Mouse (Mus musculus) right cerebral cortex, postnatal 4 days (tissue): ENCODE data around the gene Lyrm7.

ENCODE experiments used
- DNase-seq: peaks from one replicate; pipeline ENCODE4 v3.0.0-alpha.2; 2022

Gene Lyrm7

DNA sequence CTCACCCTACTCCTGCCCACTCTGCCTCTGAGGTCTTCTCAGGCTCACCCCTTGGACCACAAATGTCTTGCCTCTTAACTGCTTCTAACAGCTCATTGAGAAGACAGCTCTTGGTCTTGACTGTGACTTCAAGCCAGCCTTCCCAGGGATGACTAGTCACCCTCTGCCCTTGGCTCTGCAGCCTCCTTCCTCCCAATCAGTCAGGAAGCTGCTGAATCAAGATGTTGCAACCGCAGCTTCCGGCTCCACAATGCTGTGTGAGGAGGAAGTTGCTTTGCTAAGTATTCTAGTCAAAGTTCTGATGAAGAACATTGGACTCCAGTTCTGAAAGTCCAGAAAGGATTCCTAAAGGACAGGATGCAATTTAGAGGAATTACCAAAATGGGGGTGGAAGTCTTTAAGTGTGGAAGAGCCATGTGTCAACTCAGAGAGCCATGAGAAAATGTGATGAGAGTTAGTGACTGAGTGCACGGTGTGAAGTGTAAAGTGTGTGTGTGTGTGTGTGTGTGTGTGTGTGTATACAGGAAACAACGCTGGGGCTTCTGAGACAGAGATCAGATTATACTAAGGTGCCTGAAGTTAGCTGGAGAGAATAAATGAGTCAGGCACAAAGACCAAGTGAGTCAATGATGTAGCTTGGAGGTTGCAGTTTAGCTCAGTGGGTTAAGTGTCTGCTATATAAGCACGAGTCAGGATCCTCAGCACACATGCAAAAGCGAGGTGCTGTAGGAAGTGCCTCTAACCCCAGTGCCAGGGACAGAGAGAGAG, 58.7 kb downstream of the Lyrm7 start:
- DNase-seq: no peak

DNA sequence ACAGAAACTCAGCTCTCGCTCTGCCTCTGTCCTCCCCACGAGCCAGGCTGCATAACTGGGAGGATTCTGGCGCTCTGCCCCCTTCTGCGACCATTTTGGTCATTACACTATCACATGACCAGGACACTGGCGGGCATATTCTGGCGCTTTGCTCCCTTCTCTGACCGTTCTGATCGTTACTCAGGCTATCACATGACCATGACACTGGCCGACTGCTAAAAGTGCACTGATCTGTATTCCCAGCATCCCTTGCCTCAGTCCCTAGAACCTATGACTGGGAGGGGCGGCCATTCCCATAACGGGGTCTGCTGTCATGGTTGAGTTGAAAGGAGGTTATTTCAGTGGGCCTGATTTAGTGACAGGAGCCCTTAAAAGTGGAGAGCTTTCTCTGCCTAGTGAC, 64.2 kb downstream of the Lyrm7 start:
- DNase-seq: no peak

DNA sequence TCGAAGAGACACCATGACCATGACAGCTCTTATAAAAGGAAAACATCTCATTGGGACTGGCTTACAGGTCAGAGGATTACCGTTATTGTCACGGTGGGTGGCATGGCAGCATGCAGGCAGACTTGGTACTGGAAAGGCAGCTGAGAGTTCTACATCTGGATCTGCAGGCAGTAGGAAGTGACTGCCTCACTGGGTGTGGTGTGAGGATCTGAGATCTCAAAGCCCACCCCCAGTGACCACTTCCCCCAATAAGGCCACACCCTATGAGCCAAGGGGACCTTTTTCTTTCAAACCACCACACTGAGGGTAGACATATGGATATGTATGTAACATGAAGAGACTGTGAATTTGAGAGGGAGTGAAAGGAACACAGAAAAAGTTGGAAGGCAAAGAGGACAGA, 66.0 kb downstream of the Lyrm7 start:
- DNase-seq: no peak

DNA sequence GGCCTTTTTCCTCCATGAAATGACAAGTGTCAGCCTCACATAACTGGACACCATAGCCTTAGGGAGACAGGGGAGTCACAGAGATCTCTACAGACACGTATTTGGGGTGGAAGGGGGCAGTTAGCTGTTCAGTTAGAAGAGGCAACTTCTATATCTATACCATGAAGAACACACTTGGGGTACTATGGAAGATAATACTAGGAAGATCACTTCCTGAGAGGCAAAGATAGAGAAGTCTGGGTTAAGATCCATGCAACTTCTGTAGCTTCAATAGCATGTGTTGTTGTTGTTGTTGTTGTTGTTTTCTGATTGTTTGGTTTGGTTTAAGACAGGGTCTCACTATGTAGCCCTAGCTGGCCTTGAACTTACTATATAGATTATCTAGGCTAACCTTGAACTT, 67.5 kb downstream of the Lyrm7 start:
- no peak for DNase-seq

DNA sequence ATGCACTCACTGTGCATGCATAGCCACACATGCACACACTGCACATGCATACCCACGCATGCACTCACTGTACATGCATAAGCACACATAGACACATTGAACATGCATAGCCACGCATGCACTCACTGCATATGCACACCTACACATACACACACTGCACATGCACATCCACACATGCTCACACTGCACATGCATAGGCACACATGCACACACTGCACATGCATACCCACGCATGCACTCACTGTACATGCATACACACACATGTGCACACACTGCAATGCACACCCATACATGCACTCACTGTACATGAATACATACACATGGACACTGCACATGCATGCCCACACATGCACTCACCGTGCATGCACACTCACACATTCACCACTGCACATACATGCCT, 69.3 kb downstream of the Lyrm7 start:
- DNase-seq: no peak

DNA sequence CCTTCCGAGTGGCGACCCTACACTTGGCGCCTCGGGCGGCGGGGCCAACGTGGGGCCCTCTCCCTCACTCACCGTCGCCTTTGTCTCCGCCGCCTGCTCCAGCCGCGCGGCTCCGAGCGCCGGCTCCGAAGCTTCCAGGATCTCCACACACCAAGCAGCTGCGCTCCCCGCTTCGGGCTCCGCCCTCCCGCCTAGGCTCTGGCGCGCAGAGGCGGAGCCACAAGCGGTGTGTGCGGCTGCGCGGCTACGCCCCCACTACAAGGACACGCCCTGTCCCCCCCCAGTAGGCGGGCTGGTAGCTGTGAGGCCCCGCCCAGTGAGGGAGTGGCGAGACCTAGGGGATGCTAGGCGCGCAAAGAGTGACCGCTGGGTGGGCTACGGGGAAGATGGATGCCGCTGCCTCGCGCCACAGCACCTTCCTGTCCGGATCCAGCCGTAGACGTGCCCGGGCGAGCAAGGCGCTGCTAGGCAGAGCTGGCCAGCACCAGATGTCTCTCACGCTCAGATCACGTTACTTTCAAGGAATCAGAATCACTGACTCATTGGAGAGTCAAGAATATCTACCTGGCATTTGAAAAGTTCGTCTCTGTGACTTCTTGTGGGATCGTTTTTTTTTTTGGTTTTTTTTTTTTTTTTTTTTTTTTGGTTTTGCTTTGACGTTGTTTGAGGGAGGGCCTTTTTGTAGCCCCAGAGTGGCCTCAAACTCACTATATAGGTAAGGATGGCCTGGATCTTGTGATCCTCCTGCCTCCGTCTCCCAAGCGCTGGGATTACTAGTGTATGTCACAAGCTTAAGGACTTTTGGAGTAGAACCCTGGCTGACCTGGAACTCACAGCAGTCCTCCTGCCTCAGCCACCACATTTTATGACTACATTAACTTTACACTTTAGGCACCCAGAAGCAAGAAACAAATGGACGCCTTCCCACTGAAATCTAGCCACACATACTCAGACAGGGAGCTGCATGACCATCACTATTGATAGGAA, 72.9 kb downstream of the Lyrm7 start, which contains the start of gene Cdc42se2:
Gene Cdc42se2, minus strand, starts transcription at position 188 of the 987 bp plus-strand sequence.
- peak; percentile 95 for DNase-seq

DNA sequence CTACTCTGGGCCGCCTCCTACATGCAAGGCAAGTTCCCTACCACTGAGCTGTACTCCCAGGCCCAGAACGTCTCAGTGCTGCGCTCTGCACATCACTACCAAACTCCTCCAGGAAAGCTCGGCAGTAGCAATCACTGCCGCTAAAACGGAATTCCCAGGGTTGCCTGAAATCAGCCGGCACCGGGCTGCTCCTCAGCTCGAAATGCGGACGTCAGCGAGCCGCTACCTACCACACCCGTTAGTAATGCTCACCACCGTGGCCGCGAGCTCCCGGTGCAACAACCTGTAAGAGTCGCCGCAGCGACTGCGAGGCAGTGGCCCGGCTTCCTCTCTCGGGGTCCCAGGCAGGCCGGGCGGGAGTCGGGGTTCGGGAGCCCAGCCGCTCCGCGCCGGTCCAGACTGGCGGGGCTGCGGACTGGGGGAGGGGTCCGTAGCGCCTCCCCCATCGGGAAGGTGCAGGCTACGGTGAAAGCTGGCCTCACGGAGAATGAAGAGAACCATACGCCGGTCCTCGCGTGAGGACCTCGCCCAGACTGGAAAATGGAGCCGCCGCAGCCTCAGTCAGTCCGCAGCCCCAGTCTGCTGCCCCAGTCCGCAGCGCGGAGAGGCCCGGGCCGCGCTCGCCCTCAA, 73.7 kb downstream of the Lyrm7 start:
- DNase-seq: peak; percentile 54

DNA sequence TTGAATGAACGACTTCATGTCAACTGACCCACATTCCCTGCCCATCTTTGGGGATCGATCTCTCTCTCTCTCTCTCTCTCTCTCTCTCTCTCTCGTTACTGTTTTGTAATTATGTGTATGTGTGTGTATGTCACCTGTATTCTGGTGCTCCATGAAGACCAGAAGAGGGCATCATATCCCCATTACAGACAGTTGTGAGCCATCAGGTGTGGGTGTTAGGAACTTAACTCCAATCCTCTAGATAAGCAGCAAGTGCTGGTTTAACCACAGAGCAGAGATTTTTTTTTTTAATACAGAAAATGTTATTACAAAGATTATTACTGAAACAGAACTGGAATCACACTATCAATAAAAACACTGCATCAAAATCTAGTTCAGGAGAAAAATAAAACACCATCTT, 75.2 kb downstream of the Lyrm7 start:
- no peak for DNase-seq

DNA sequence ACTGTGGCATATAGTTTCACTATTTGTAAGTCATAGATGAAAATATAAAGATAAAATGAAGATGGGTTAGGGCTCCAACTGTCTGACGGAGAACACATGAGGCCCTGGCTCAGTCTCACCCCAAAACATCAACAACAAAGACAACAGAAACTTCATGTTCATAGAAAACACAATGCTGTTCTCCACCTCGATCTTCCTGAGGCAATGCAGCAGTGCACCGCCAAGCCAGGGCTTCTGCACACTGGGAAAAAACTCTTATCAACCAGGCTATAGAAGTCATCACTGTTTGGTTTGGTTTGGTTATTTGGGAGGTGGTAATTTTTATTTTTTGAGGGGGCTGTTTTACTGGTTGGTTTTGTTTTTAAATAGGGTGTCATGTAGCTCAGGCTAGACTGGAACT, 76.3 kb downstream of the Lyrm7 start:
- DNase-seq: no peak

DNA sequence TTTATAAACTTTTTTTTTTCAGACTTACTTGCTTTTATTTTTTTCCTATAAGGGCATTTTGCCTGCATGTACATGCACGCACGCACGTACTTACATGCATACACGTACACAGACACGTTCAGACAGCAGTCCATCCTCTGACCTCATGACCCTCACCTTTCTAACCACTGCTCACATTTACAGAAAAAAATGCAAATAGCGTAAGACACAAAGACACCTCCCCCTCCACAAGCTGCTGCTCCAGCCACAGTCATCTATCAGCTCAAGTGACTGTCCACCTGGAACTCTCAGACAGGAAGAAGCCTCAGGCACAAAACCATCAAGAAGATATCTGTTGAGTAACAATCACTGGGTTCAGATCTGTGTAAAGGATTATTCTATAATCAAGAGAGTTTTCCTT, 78.5 kb downstream of the Lyrm7 start:
- no peak for DNase-seq

DNA sequence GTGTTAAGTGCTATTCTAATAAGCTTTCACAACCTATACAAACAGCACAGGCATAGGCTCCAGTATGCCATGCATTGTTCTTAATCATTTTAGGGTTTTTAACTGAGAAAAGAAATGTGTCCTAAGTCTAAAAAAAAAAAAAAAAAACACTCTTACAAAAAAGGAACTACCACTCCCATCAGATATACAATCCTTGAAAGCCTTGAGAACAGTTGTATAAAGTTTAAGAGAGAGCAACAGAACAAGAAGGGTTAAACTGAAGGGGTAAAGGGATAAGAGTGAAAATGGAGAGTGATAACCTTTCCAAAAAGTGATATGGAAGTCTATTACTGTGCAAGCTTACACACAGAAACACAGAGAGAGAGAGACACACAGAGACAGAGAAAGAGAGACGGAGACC, 80.8 kb downstream of the Lyrm7 start:
- no peak for DNase-seq

DNA sequence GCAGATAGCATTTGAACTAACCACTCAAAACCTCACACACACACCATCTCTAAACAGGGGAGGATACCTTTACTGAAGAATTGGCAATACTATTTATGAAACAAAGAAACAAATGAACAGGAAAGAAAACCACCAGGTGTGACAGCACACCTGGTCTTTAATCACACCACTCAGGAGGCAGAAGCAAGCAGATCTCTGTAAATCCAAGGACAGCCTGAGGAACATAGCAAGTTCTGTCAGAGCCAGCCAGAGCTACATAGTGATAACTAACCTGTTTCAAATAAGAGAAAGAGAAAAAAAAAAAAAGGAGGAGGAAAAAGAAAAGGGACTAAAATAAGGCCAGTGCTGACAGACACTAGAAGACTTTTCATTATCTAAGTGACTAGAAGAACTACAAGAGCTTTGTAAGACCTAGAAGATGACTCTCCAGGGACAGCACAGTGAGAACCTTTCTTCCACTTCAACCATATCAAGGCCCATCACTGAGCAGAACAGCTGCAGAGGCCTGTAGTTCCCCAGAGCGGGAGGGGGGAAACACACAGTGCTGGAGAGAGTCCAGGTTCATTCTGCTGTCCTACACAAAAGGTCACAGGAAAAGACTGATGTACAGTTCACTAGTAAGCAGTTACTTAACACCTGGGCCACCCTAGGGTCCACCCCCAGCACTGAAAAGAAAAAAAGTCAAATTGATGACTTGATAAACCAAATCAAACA, 82.4 kb downstream of the Lyrm7 start:
- DNase-seq: no peak

DNA sequence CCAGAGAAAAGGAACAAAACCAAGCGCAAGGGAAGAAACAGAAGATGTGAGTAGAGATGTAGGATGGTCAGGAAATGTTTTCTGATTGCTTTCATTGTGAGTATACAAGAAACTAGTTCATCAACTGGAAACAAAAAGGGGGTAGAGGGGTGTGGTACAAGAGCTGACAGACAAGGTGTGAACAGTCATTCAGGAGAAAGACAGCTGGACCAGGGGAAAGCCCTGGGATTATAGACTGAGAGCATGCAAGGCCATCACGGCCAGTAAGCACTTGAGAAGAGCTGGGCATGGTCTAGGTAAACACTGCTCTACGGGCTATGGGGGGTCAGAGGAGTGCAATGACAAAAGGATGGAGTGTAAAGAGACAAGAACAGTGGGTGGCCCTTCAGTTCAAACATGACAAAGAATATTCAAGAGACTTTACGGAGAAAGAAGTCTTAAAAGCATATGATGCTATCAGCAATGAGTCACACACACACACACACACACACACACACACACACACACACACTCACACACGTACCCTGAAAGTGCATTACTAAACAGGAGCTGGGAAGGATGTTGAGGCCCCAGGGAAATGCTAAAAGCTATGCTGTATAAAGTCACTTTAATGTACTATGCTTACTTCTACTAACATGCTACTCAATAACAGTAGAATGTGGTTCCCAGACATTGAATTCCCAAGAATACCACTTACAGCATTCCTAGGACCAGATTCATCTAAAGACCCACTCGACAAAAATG, 83.2 kb downstream of the Lyrm7 start:
- DNase-seq: no peak
